In the genomic region with DNA sequence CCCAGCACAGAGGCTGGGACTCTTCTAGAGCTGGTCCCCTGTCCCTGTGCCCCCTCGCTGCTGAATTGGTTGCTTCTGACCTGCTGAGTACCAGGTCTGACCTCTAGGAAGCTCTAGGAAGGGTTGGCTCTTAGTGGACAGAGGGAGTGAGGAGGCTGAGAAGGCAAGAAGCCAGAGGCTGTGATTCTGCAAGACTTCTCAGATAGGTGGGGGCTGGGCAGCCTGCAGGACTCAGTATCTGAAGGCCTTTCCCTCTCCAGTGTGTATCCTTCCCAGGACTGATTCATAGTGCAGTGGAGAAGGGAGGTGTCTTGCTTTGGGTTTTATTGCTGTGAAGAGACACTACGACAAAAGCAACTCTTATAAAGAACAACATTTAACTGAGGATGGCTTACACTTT, we compare ENCODE assay signal across 27 mouse cellular contexts.
DNase-seq lines count a peak whose midpoint lies in the region; ATAC-seq and TF ChIP-seq lines count a peak whose summit lies in the region.
"Had no signal": no experiment of that assay in that cellular context is flagged by ENCODE, and none has a peak within 500 bp of the region (broad histone marks: within the 10 kb centered on the region; RNA-seq: fewer than 3 reads in every experiment).

No protein-coding gene starts in this region.

- no peaks in the 10 kb centered on the region for H3K9me3 ChIP-seq in embryonic facial prominence, embryonic 14.5 days (ENCODE audit: control insufficient read depth, low read length)
- no peaks in the 10 kb centered on the region for H3K9me3 ChIP-seq in limb, embryonic 14.5 days (ENCODE audit: control insufficient read depth, low read length)
- H3K9me3 ChIP-seq: embryonic facial prominence, embryonic 12.5 days; forebrain, embryonic 12.5 days; heart, embryonic 12.5 days; kidney, embryonic 15.5 days; liver, embryonic 15.5 days; midbrain, embryonic 10.5 days; midbrain, embryonic 15.5 days had no signal

- H3K36me3 ChIP-seq in embryonic facial prominence, embryonic 14.5 days (ENCODE audit: control insufficient read depth, insufficient read depth, low read length), result no peaks in the 10 kb centered on the region
- no peaks in the 10 kb centered on the region for H3K36me3 ChIP-seq in limb, embryonic 14.5 days (ENCODE audit: control insufficient read depth, insufficient read depth, low read length)
- H3K36me3 ChIP-seq: embryonic facial prominence, embryonic 12.5 days; forebrain, embryonic 12.5 days; heart, embryonic 12.5 days; kidney, embryonic 15.5 days; liver, embryonic 15.5 days; midbrain, embryonic 10.5 days; midbrain, embryonic 15.5 days had no signal

- TF ChIP-seq CTCF in layer of hippocampus, adult 2 months (conservative IDR thresholded peaks at IDR 0.05), result no peak

- H3K4me1 ChIP-seq in embryonic facial prominence, embryonic 14.5 days (ENCODE audit: control insufficient read depth, insufficient read depth, low read length), result peaks cover 8% of the 10 kb centered on the region
- H3K4me1 ChIP-seq in limb, embryonic 14.5 days (ENCODE audit: control insufficient read depth, insufficient read depth, low read length), result peaks cover 30% of the 10 kb centered on the region
- H3K4me1 ChIP-seq: liver, embryonic 15.5 days had no signal

- WGBS in embryonic facial prominence, embryonic 14.5 days, result 89% methylated on average over 2 of the region's 2 CpGs
- WGBS in limb, embryonic 14.5 days, result 91% methylated on average over 2 of the region's 2 CpGs

- no peaks in the 10 kb centered on the region for H3K27me3 ChIP-seq in embryonic facial prominence, embryonic 14.5 days (replicated peaks; ENCODE audit: control insufficient read depth, insufficient read depth, low read length)
- no peaks in the 10 kb centered on the region for H3K27me3 ChIP-seq in limb, embryonic 14.5 days (ENCODE audit: control insufficient read depth, insufficient read depth, low read length)
- H3K27me3 ChIP-seq: embryonic facial prominence, embryonic 12.5 days; midbrain, embryonic 15.5 days had no signal

- no peak overlapping the region for H3K4me3 ChIP-seq in layer of hippocampus, adult 2 months
- no peak overlapping the region for H3K4me3 ChIP-seq in embryonic facial prominence, embryonic 14.5 days (ENCODE audit: low read depth, low read length)
- no peak overlapping the region for H3K4me3 ChIP-seq in limb, embryonic 14.5 days (replicated peaks; ENCODE audit: low read length)
- H3K4me3 ChIP-seq: embryonic facial prominence, embryonic 12.5 days; forebrain, embryonic 12.5 days; heart, embryonic 12.5 days; kidney, embryonic 15.5 days; liver, embryonic 15.5 days; midbrain, embryonic 10.5 days; midbrain, embryonic 15.5 days had no signal

- H3K4me2 ChIP-seq in embryonic facial prominence, embryonic 14.5 days (ENCODE audit: low read depth, low read length), result no peak overlapping the region
- no peak overlapping the region; the same call in 1 of the 2 replicates for H3K4me2 ChIP-seq in limb, embryonic 14.5 days (replicated peaks; ENCODE audit: low read depth, low read length, severe bottlenecking)
- H3K4me2 ChIP-seq: embryonic facial prominence, embryonic 12.5 days; forebrain, embryonic 12.5 days; heart, embryonic 12.5 days; kidney, embryonic 15.5 days; liver, embryonic 15.5 days; lung, embryonic 14.5 days; midbrain, embryonic 15.5 days had no signal

- TF ChIP-seq POLR2A in limb, embryonic 14.5 days (IDR thresholded peaks at IDR 0.05; ENCODE audit: borderline replicate concordance, extremely low read depth, insufficient read depth, insufficient read length), result no peak

- H3K27ac ChIP-seq in layer of hippocampus, adult 2 months, result peak overlapping the region; percentile 64
- peak overlapping the region; percentile 46 for H3K27ac ChIP-seq in embryonic facial prominence, embryonic 14.5 days (replicated peaks; ENCODE audit: low read depth, low read length)
- H3K27ac ChIP-seq in limb, embryonic 14.5 days (replicated peaks; ENCODE audit: low read depth, low read length), result peak overlapping the region; percentile 61; the same call in 1 of the 2 replicates
- H3K27ac ChIP-seq: embryonic facial prominence, embryonic 12.5 days; forebrain, embryonic 12.5 days; kidney, embryonic 15.5 days; liver, embryonic 15.5 days; midbrain, embryonic 10.5 days; midbrain, embryonic 15.5 days; stomach, postnatal 0 days had no signal

- peak; percentile 64 for DNase-seq in adrenal gland, adult 2 months
- DNase-seq in adrenal gland, postnatal 4 days (ENCODE audit: low spot score in 2 of 2), result no peak
- DNase-seq in layer of hippocampus, adult 2 months (ENCODE audit: low spot score in 2 of 2), result no peak
- DNase-seq in layer of hippocampus, postnatal 25 days (ENCODE audit: extremely low spot score in 1 of 2, low spot score in 1 of 2), result no peak
- no peak for DNase-seq in embryonic facial prominence, embryonic 14.5 days (ENCODE audit: low spot score)
- no peak for DNase-seq in limb, embryonic 14.5 days (ENCODE audit: low spot score)
- no peak for DNase-seq in spleen, adult 18-20 months
- no peak for DNase-seq in frontal cortex, postnatal 10 days (ENCODE audit: low spot score in 2 of 2)
- DNase-seq: cerebellum, adult 8-10 months; cerebellum, postnatal 25 days; gastrocnemius, postnatal 36 days; heart, adult 18-20 months; kidney, adult 18-20 months; kidney, postnatal 4 days; lung, embryonic 14.5 days; lung, postnatal 14 days; thymus, adult 18-20 months; thymus, postnatal 25 days had no signal

- no peak for ATAC-seq in embryonic facial prominence, embryonic 14.5 days (ENCODE audit: low read depth)
- no peak for ATAC-seq in limb, embryonic 14.5 days (ENCODE audit: low FRiP score, low read depth)
- ATAC-seq: hindbrain, embryonic 16.5 days; midbrain, embryonic 15.5 days had no signal

- no peak overlapping the region for H3K9ac ChIP-seq in embryonic facial prominence, embryonic 14.5 days (ENCODE audit: low read depth, low read length)
- no peak overlapping the region for H3K9ac ChIP-seq in limb, embryonic 14.5 days (ENCODE audit: low read depth, low read length, severe bottlenecking)
- H3K9ac ChIP-seq: embryonic facial prominence, embryonic 12.5 days; forebrain, embryonic 12.5 days; heart, embryonic 12.5 days; kidney, embryonic 15.5 days; liver, embryonic 15.5 days; lung, embryonic 14.5 days; midbrain, embryonic 15.5 days had no signal
